Mouse (Mus musculus) cerebellum, adult 11 months (tissue): ENCODE results near the gene Sec31b.
A peak's percentile ranks its signal among the peaks of the same experiment; 100 is the strongest.

Experiments used
- DNase-seq: peaks from one replicate; pipeline ENCODE4 v3.0.0; 2022

The Sec31b gene

GRCm38 (mm10) chr19:44525551-44526205 lies 20.0 kb downstream of the Sec31b start:
- no peak for DNase-seq

- no peak for DNase-seq
Measured at GRCm38 (mm10) chr19:44519152-44519551, 26.5 kb downstream of the Sec31b start.

- DNase-seq = no peak
Measured at GRCm38 (mm10) chr19:44517996-44518768, 27.5 kb downstream of the Sec31b start.

GRCm38 (mm10) chr19:44515769-44516168 lies 29.9 kb downstream of the Sec31b start:
- DNase-seq = no peak

GRCm38 (mm10) chr19:44514521-44515451 lies 30.9 kb downstream of the Sec31b start:
- no peak for DNase-seq

GRCm38 (mm10) chr19:44513921-44514482 lies 31.7 kb downstream of the Sec31b start:
- DNase-seq = no peak

GRCm38 (mm10) chr19:44513054-44513833 lies 32.4 kb downstream of the Sec31b start:
- no peak for DNase-seq

GRCm38 (mm10) chr19:44512601-44513000 lies 33.1 kb downstream of the Sec31b start:
- DNase-seq = no peak

GRCm38 (mm10) chr19:44511451-44512231 lies 34.0 kb downstream of the Sec31b start:
- no peak for DNase-seq

- no peak for DNase-seq
Measured at GRCm38 (mm10) chr19:44510534-44511175, 35.0 kb downstream of the Sec31b start.

GRCm38 (mm10) chr19:44502741-44503140 lies 42.9 kb downstream of the Sec31b start:
- no peak for DNase-seq

- no peak for DNase-seq
Measured at GRCm38 (mm10) chr19:44501925-44502324, 43.7 kb downstream of the Sec31b start.

- no peak for DNase-seq
Measured at GRCm38 (mm10) chr19:44500240-44500639, 45.4 kb downstream of the Sec31b start.

- DNase-seq = no peak
Measured at GRCm38 (mm10) chr19:44498936-44499335, 46.7 kb downstream of the Sec31b start.

GRCm38 (mm10) chr19:44496941-44497340 lies 48.7 kb downstream of the Sec31b start:
- DNase-seq = no peak

- no peak for DNase-seq
Measured at GRCm38 (mm10) chr19:44496511-44496910, 49.2 kb downstream of the Sec31b start.

- no peak for DNase-seq
Measured at GRCm38 (mm10) chr19:44493128-44493527, 52.5 kb downstream of the Sec31b start, which contains the start of gene Wnt8b. Wnt8b (plus strand) TSS chr19:44493472.

GRCm38 (mm10) chr19:44487266-44487665 lies 58.4 kb downstream of the Sec31b start:
- no peak for DNase-seq

GRCm38 (mm10) chr19:44476541-44476940 lies 69.1 kb downstream of the Sec31b start:
- no peak for DNase-seq

GRCm38 (mm10) chr19:44475268-44475667 lies 70.4 kb downstream of the Sec31b start:
- DNase-seq = no peak

GRCm38 (mm10) chr19:44474158-44474557 lies 71.5 kb downstream of the Sec31b start:
- peak; percentile 63 for DNase-seq
